Mouse (Mus musculus): Measurements from ENCODE around the gene Parp3. TPM values are rescaled to one million over a fixed set of nuclear protein-coding genes. Genes with fewer than 3 reads are reported as not detected.

Parp3 gene
- total and polyA plus RNA-seq, 2 experiments, result 19.4 to 23.3 TPM

GRCm38 (mm10) chr9:106473753-106474105 lies 3.0 kb downstream of the Parp3 start:
- H3K9ac ChIP-seq (ENCODE audit: low read depth, low read length), result no peak overlapping the region
- no peaks in the 10 kb centered on the region for H3K27me3 ChIP-seq (ENCODE audit: control insufficient read depth, insufficient read depth, low read length)
- H3K4me3 ChIP-seq (ENCODE audit: insufficient read depth, low read depth, low read length), result no peak overlapping the region
- no peak for TF ChIP-seq CTCF (IDR thresholded peaks at IDR 0.05; ENCODE audit: low read depth, low read length)
- TF ChIP-seq POLR2A (IDR thresholded peaks at IDR 0.05; ENCODE audit: extremely low read depth, insufficient read depth, low read length), result no peak
- DNase-seq (ENCODE audit: extremely low read depth, low read depth, low spot score), result no peak
- peaks cover 16% of the 10 kb centered on the region for H3K4me1 ChIP-seq (ENCODE audit: control insufficient read depth, insufficient read depth, low read length)
- no peaks in the 10 kb centered on the region for H3K36me3 ChIP-seq (ENCODE audit: control insufficient read depth, insufficient read depth, low read length)
- no peak overlapping the region for H3K27ac ChIP-seq (replicated peaks; ENCODE audit: insufficient read depth, low read depth, low read length)
- H3K79me2 ChIP-seq (ENCODE audit: control insufficient read depth, insufficient read depth, low read length), result peaks cover 3% of the 10 kb centered on the region; the same call in 1 of the 2 replicates
- WGBS, result 86% methylated on average over 5 of the region's 5 CpGs

GRCm38 (mm10) chr9:106473081-106473752 lies 3.5 kb downstream of the Parp3 start:
- no peak overlapping the region for H3K9ac ChIP-seq (ENCODE audit: low read depth, low read length)
- no peak overlapping the region for H3K4me3 ChIP-seq (ENCODE audit: insufficient read depth, low read depth, low read length)
- WGBS, result 93% methylated on average over 16 of the region's 16 CpGs
- H3K27ac ChIP-seq (replicated peaks; ENCODE audit: insufficient read depth, low read depth, low read length), result no peak overlapping the region
- peaks cover 16% of the 10 kb centered on the region for H3K4me1 ChIP-seq (ENCODE audit: control insufficient read depth, insufficient read depth, low read length)
- peaks cover 2% of the 10 kb centered on the region; the same call in 1 of the 2 replicates for H3K79me2 ChIP-seq (ENCODE audit: control insufficient read depth, insufficient read depth, low read length)
- H3K27me3 ChIP-seq (ENCODE audit: control insufficient read depth, insufficient read depth, low read length), result no peaks in the 10 kb centered on the region
- no peaks in the 10 kb centered on the region for H3K36me3 ChIP-seq (ENCODE audit: control insufficient read depth, insufficient read depth, low read length)
- DNase-seq (ENCODE audit: extremely low read depth, low read depth, low spot score), result no peak
- no peak for TF ChIP-seq POLR2A (IDR thresholded peaks at IDR 0.05; ENCODE audit: extremely low read depth, insufficient read depth, low read length)
- no peak for TF ChIP-seq CTCF (IDR thresholded peaks at IDR 0.05; ENCODE audit: low read depth, low read length)

GRCm38 (mm10) chr9:106472321-106472720 lies 4.4 kb downstream of the Parp3 start:
- Histone ChIP-seq H3K79me2 (ENCODE audit: control insufficient read depth, insufficient read depth, low read length) (no peaks in the 10 kb centered on the region; the same call in 1 of the 2 replicates), H3K4me3 (ENCODE audit: insufficient read depth, low read depth, low read length) (no peak overlapping the region), H3K27me3 (ENCODE audit: control insufficient read depth, insufficient read depth, low read length) (no peaks in the 10 kb centered on the region), H3K36me3 (ENCODE audit: control insufficient read depth, insufficient read depth, low read length) (no peaks in the 10 kb centered on the region), H3K4me1 (ENCODE audit: control insufficient read depth, insufficient read depth, low read length) (peaks cover 10% of the 10 kb centered on the region; the same call in 1 of the 2 replicates), H3K27ac (replicated peaks; ENCODE audit: insufficient read depth, low read depth, low read length) (no peak overlapping the region), H3K9ac (ENCODE audit: low read depth, low read length) (no peak overlapping the region)
- peak; percentile 28 for DNase-seq (ENCODE audit: extremely low read depth, low read depth, low spot score)
- no peak for TF ChIP-seq CTCF (IDR thresholded peaks at IDR 0.05; ENCODE audit: low read depth, low read length)
- no peak for TF ChIP-seq POLR2A (IDR thresholded peaks at IDR 0.05; ENCODE audit: extremely low read depth, insufficient read depth, low read length)
- WGBS, result 69% methylated on average over 4 of the region's 4 CpGs

GRCm38 (mm10) chr9:106471892-106472291 lies 4.9 kb downstream of the Parp3 start:
- peak overlapping the region; percentile 24; the same call in 1 of the 2 replicates for H3K4me3 ChIP-seq (ENCODE audit: insufficient read depth, low read depth, low read length)
- no peaks in the 10 kb centered on the region for H3K36me3 ChIP-seq (ENCODE audit: control insufficient read depth, insufficient read depth, low read length)
- H3K27ac ChIP-seq (replicated peaks; ENCODE audit: insufficient read depth, low read depth, low read length), result peak overlapping the region; percentile 27; the same call in 1 of the 2 replicates
- H3K4me1 ChIP-seq (ENCODE audit: control insufficient read depth, insufficient read depth, low read length), result peaks cover 10% of the 10 kb centered on the region; the same call in 1 of the 2 replicates
- peak; percentile 26 for DNase-seq (ENCODE audit: extremely low read depth, low read depth, low spot score)
- H3K79me2 ChIP-seq (ENCODE audit: control insufficient read depth, insufficient read depth, low read length), result no peaks in the 10 kb centered on the region; the same call in 1 of the 2 replicates
- no peaks in the 10 kb centered on the region for H3K27me3 ChIP-seq (ENCODE audit: control insufficient read depth, insufficient read depth, low read length)
- 0 out of 2 replicates have a peak overlapping the region, but pooled peaks have one; percentile 16 for H3K9ac ChIP-seq (ENCODE audit: low read depth, low read length)
- WGBS, result 76% methylated on average over 5 of the region's 5 CpGs
- TF ChIP-seq CTCF (IDR thresholded peaks at IDR 0.05; ENCODE audit: low read depth, low read length) (no peak), POLR2A (IDR thresholded peaks at IDR 0.05; ENCODE audit: extremely low read depth, insufficient read depth, low read length) (no peak)

- 85% methylated on average over 14 of the region's 14 CpGs for WGBS
- TF ChIP-seq POLR2A (IDR thresholded peaks at IDR 0.05; ENCODE audit: extremely low read depth, insufficient read depth, low read length), result no peak
- no peak for TF ChIP-seq CTCF (IDR thresholded peaks at IDR 0.05; ENCODE audit: low read depth, low read length)
These were observed 5.6 kb downstream of the Parp3 start for GRCm38 (mm10) chr9:106470991-106471750.

More at GRCm38 (mm10) chr9:106470991-106471750, 5.6 kb downstream of the Parp3 start:
- Histone ChIP-seq H3K79me2 (ENCODE audit: control insufficient read depth, insufficient read depth, low read length) (no peaks in the 10 kb centered on the region; the same call in 1 of the 2 replicates), H3K36me3 (ENCODE audit: control insufficient read depth, insufficient read depth, low read length) (no peaks in the 10 kb centered on the region), H3K9ac (ENCODE audit: low read depth, low read length) (no peak overlapping the region), H3K4me3 (ENCODE audit: insufficient read depth, low read depth, low read length) (no peak overlapping the region), H3K27me3 (ENCODE audit: control insufficient read depth, insufficient read depth, low read length) (no peaks in the 10 kb centered on the region), H3K27ac (replicated peaks; ENCODE audit: insufficient read depth, low read depth, low read length) (peak overlapping the region; percentile 27; the same call in 1 of the 2 replicates), H3K4me1 (ENCODE audit: control insufficient read depth, insufficient read depth, low read length) (peaks cover 10% of the 10 kb centered on the region; the same call in 1 of the 2 replicates)
- no peak for DNase-seq (ENCODE audit: extremely low read depth, low read depth, low spot score)

Data from liver, adult 2 months (tissue).